Mouse (Mus musculus) brain, embryonic 14.5 days (tissue): ENCODE data around the gene Apba2.

ENCODE experiments used
- CTCF ChIP-seq: fragments of 200-500 bp; IDR thresholded peaks from 2 replicates; pipeline ENCODE4 v1.5.1; 2012; ENCODE audit warnings: inconsistent platforms, mild to moderate bottlenecking, moderate library complexity, borderline replicate concordance; ENCODE audit not compliant: insufficient read depth, insufficient read length; ENCODE audit errors: extremely low read depth
- POLR2A ChIP-seq: fragments of 200-500 bp; IDR thresholded peaks from 2 replicates; pipeline ENCODE4 v1.6.1; 2012; ENCODE audit warnings: mild to moderate bottlenecking, inconsistent platforms, borderline replicate concordance; ENCODE audit not compliant: poor library complexity, insufficient read depth, insufficient read length, severe bottlenecking; ENCODE audit errors: extremely low read depth

DNA sequence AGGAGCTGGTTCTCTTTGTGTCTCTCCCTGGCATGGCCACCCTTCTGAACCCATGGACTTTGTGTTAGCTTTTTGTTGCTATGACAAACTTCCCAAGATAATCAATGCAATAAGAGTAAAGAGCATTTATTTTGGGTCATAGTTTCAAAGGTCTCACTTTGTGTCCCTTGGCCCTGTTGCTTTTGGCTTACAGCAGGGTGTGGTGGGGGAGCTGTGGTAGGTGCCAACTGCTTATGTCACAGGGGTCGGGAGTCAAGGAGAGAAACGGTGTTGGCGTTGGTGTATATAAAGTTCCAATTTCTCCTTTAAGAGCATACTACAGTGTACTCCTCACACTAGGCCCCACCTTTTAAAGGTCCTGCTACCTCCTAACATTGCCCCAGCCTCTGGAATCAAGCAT is 12.1 kb downstream of the Apba2 start:
- no peak for TF ChIP-seq CTCF
- no peak for TF ChIP-seq POLR2A
